Mouse (Mus musculus) stomach, embryonic 14.5 days (tissue): Measurements from ENCODE around the gene Usp49. TPM values are rescaled to one million over a fixed set of nuclear protein-coding genes. Genes with fewer than 3 reads are reported as not detected.

Experiments
- ATAC-seq: fragments of 200-750 bp; cut with Nextera tagmentation; 2 replicates; pipeline ENCODE4 v1.8.0; 2017; ENCODE audit warnings: low read depth, moderate TSS enrichment; ENCODE audit not compliant: insufficient number of reproducible peaks, insufficient read depth, low FRiP score
- H3K27ac ChIP-seq: fragments of 300-500 bp; sonication (generic); 2 replicates; pipeline ENCODE4 v1.5.1; 2014; ENCODE audit warnings: mild to moderate bottlenecking, low read length, moderate library complexity, mixed read lengths
- H3K27me3 ChIP-seq: fragments of 300-500 bp; sonication (generic); 2 replicates; pipeline ENCODE4 v1.6.1; 2014; ENCODE audit warnings: low read length, control low read depth, mixed read lengths; ENCODE audit not compliant: control insufficient read depth, insufficient read depth
- H3K36me3 ChIP-seq: fragments of 300-500 bp; sonication (generic); 2 replicates; pipeline ENCODE4 v1.6.1; 2014; ENCODE audit warnings: mild to moderate bottlenecking, control low read depth, low read length, moderate library complexity, mixed read lengths; ENCODE audit not compliant: control insufficient read depth, insufficient read depth
- H3K4me1 ChIP-seq: fragments of 300-500 bp; sonication (generic); 2 replicates; pipeline ENCODE4 v1.6.1; 2014; ENCODE audit warnings: low read length, control low read depth, mixed read lengths; ENCODE audit not compliant: control insufficient read depth, insufficient read depth
- H3K4me2 ChIP-seq: fragments of 300-500 bp; sonication (generic); replicated peaks from 2 replicates; pipeline ENCODE4 v1.6.1; 2014; ENCODE audit warnings: low read depth, low read length, control low read depth
- H3K4me3 ChIP-seq: fragments of 300-500 bp; sonication (generic); 2 replicates; pipeline ENCODE4 v1.5.1; 2014; ENCODE audit warnings: low read depth, low read length, control low read depth
- H3K9ac ChIP-seq: fragments of 300-500 bp; sonication (generic); replicated peaks from 2 replicates; pipeline ENCODE4 v1.6.1; 2014; ENCODE audit warnings: low read depth, mild to moderate bottlenecking, control low read depth, low read length, moderate library complexity, mixed read lengths
- H3K9me3 ChIP-seq: fragments of 300-500 bp; sonication (generic); 2 replicates; pipeline ENCODE4 v1.6.1; 2016; ENCODE audit warnings: low read depth, low read length, control low read depth; ENCODE audit not compliant: control insufficient read depth
- WGBS: fragments of 180-500 bp; shearing (Covaris S2); extraction: QIAGEN DNeasy Blood & Tissue Kit; methylation state at CpG from one replicate; pipeline ENCODE4 v1.1.7; 2014; 5-methylcytosine and 5-hydroxymethylcytosine counted together
- polyA plus RNA-seq: library from polyadenylated mRNA; unstranded; fragments of >200 nt; fragmentation: Nextera tagmentation; extraction: Ambion mirVana; gene quantifications from 2 replicates; pipeline ENCODE4 v1.2.1, GENCODE M21; 2014

Gene Usp49
- polyA plus RNA-seq, 1 experiment from 2014 or later: 4.9 TPM

DNA sequence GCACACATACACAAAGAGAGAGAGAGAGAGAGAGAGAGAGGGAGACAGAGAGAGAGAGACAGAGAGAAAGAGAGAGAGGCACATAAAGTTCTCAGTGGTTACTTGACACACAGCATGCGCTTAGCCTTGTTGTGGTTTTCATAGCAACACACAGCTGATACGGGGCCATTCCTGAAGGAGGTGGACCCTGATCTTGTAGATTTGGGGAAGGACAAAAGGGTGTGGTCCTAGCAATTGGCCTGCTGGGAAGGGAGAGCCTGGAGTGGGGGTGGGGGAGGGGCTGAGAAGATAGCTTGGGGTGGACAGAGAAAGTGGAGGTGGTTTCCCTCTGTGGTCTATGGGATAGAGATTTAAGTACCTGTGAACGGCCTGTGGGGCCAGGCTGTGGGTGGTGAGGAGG lies 79.5 kb downstream of the Usp49 start:
- Histone ChIP-seq H3K4me3 (no peak overlapping the region), H3K4me2 (no peak overlapping the region), H3K27me3 (no peaks in the 10 kb centered on the region), H3K9ac (no peak overlapping the region), H3K4me1 (peaks cover 8% of the 10 kb centered on the region; the same call in 1 of the 2 replicates), H3K9me3 (no peaks in the 10 kb centered on the region), H3K27ac (no peak overlapping the region), H3K36me3 (no peaks in the 10 kb centered on the region)
- 60% methylated on average over 3 of the region's 3 CpGs for WGBS
- ATAC-seq: no peak

DNA sequence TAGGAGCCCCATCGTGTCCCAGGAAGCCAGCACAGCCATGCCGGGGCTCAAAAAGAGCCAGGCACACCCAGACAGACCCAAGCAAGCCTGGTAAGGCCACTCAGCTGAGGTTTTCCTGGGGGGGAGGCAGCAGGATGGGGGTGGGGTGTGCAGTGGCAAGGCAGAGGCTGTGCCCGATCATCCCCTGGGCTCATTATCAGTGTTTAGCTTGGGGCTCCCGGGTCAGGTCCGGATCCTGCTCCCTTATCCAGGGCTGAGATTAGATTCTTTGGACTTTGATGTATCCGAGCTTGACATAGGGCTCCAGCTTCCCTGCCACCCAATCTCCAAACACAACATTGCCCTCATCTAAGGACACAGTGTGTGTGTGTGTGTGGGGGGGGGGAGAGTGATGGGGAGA lies 81.4 kb downstream of the Usp49 start:
- peak; percentile 42; the same call in 1 of the 2 replicates for ATAC-seq
- Histone ChIP-seq H3K27me3 (no peaks in the 10 kb centered on the region), H3K9ac (no peak overlapping the region), H3K4me2 (no peak overlapping the region), H3K36me3 (no peaks in the 10 kb centered on the region), H3K4me3 (no peak overlapping the region), H3K4me1 (peaks cover 4% of the 10 kb centered on the region; the same call in 1 of the 2 replicates), H3K9me3 (no peaks in the 10 kb centered on the region), H3K27ac (no peak overlapping the region)
- WGBS: 58% methylated on average over 6 of the region's 6 CpGs

DNA sequence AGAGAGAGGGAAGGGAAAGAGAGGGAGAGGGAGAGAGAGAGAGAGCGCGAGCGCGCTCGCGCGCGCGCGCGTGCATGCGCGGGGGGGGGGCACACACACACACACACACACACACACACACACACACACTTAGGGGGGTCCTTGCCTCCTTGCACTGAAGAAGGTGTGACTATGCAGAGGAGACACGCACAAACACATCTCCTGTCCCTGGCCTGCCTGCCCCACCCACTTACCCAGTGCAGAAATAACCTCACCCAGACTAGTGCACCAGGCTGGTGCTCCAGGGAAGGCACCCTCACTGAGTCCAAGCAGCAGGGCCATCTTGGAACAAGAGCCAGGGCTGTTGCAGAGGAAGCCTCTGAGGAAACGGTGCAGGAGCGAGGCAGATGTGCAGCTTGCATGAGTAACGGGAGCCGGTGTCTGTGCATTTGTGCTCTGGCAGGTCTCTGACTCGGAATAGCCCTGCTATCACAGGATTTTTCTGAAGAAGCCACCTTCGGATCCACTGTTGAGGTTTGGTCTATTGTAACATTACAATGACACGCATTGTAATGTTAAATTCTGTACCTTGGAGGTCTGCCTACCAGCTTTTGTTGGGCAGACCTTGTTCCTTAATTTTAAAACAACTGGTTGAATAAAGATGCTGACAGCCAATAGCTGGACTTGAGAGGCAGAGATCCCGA lies 82.5 kb downstream of the Usp49 start:
- ATAC-seq: no peak
- 0 out of 2 replicates have a peak, but pooled peaks cover 3% of the 10 kb centered on the region for H3K4me1 ChIP-seq
- H3K36me3 ChIP-seq: no peaks in the 10 kb centered on the region
- no peak overlapping the region for H3K27ac ChIP-seq
- WGBS: 63% methylated on average over 14 of the region's 22 CpGs
- no peak overlapping the region for H3K4me3 ChIP-seq
- H3K27me3 ChIP-seq: no peaks in the 10 kb centered on the region
- no peak overlapping the region for H3K9ac ChIP-seq
- no peaks in the 10 kb centered on the region for H3K9me3 ChIP-seq
- H3K4me2 ChIP-seq: no peak overlapping the region

DNA sequence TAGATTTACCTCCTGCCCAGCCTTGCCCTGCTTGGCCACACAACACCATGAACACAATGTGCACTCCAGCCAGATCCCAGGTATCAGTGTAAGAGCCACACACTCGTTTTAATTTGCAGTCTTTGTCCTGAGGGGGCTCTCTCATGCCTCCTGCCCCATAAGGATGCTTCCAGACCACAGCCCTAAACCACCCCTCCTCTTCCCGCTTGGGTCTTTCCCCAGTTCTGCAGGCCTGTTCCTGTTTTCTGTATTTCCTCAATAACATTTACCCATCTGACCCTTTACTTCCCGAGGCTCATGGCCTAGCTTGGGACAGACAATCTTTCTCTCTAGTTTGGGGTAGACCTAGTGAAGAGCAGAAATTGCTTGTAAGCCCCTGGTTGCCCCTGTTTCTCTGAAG lies 84.5 kb downstream of the Usp49 start:
- Histone ChIP-seq H3K4me1 (no peaks in the 10 kb centered on the region), H3K27me3 (no peaks in the 10 kb centered on the region), H3K4me3 (no peak overlapping the region), H3K9me3 (no peaks in the 10 kb centered on the region), H3K27ac (no peak overlapping the region), H3K9ac (no peak overlapping the region), H3K4me2 (no peak overlapping the region), H3K36me3 (no peaks in the 10 kb centered on the region)
- WGBS: 53% methylated on average over 3 of the region's 3 CpGs
- ATAC-seq: no peak

DNA sequence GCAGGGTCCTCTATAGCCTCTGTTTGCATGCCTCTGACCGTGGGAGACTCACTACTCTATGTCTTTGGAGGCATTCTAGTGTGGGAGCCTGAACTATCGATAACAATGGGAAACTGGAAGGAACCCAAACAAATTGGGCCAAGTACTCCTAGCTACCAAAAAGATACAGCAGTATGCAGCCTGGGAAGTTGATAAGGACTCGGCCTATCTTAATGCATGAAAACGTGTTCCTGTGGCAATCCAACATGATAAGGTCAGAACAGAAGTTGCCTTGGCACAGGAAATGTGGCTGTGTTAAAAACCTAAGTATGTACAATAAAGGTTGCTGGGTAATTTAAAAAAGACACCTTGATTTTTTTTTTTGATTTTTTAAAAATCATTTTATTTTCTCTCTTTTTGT lies 90.7 kb downstream of the Usp49 start:
- Histone ChIP-seq H3K36me3 (no peaks in the 10 kb centered on the region), H3K4me3 (no peak overlapping the region), H3K9ac (no peak overlapping the region), H3K27me3 (no peaks in the 10 kb centered on the region), H3K27ac (no peak overlapping the region), H3K9me3 (no peaks in the 10 kb centered on the region), H3K4me1 (no peaks in the 10 kb centered on the region), H3K4me2 (no peak overlapping the region)
- WGBS: 81% methylated on average over 4 of the region's 4 CpGs
- ATAC-seq: no peak

DNA sequence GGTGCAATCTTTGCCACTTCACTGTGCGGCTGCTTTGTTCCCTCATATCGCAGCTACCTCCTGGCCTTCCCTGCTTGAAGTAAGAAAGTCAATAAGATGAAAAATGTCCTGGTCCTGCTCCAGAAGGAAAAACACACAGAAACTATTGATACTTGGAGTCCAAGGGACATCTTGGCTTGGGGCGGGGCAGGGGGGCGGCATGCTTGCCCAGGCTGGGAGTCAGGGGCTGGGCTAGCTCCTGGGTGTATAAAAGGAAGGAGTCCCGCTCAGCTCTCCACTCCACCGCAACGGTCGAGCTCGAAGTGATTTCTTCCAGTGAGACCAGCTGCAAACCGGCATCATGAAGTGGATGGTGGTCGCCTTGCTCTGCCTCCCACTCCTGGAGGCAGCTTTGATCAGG lies 96.1 kb downstream of the Usp49 start, which contains the start of gene Pgc:
Pgc (plus strand) TSS at position 277 of the 400 bp plus-strand sequence.
- Histone ChIP-seq H3K27ac (no peak within 1 kb of the TSS), H3K9ac (no peak within 1 kb of the TSS), H3K4me1 (no peaks in the 10 kb centered on the region), H3K36me3 (no peaks in the 10 kb centered on the region), H3K4me3 (no peak within 1 kb of the TSS), H3K4me2 (no peak within 1 kb of the TSS), H3K9me3 (no peaks in the 10 kb centered on the region), H3K27me3 (no peaks in the 10 kb centered on the region)
- ATAC-seq: no peak
- WGBS: 63% methylated on average over 11 of the region's 11 CpGs

DNA sequence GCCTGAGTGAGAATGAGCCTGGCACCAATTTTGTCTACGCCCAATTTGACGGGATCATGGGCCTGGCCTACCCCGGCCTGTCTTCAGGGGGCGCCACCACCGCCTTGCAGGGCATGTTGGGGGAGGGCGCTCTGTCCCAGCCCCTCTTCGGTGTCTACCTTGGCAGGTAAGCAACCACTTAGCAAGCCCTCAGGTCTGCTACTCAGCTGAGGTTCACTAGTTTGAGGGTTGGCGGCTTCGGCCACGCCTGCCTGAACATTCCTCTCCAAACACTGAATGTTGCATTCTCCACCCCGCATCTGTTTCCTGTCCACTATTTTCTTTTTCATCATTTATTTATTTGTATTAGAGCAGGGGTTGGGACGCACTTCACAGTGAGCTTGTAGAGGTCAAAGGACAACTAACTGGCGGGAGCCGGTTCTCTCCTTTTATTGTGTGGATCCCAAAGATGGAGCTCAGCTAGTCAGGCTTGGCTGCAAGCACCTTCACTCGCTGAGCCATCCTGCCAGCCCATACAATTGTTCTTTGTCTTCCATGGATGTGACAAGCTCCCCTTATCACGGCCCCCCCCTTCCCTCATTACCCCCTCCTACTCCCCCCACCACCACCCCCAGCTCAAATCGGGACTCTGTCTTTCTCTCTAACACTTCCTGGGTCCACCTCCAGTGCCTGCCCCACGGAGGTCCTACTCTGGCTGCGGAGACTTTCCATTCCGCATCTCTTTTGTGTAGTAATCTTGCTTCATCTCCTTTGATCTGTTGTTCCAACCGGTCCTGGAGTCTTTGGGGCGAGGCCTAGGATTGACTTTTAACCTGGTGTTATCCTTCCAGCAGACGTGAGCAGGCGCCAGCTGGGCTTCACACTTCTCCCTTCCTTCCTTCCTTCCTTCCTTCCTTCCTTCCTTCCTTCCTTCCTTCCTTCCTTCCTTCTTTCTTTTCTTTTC lies 100.4 kb downstream of the Usp49 start:
- WGBS: 53% methylated on average over 24 of the region's 24 CpGs
- no peak overlapping the region for H3K4me3 ChIP-seq
- no peak for ATAC-seq
- H3K4me1 ChIP-seq: no peaks in the 10 kb centered on the region
- H3K9ac ChIP-seq: no peak overlapping the region
- H3K4me2 ChIP-seq: no peak overlapping the region
- H3K27ac ChIP-seq: no peak overlapping the region
- H3K36me3 ChIP-seq: no peaks in the 10 kb centered on the region
- no peaks in the 10 kb centered on the region for H3K9me3 ChIP-seq
- H3K27me3 ChIP-seq: no peaks in the 10 kb centered on the region

DNA sequence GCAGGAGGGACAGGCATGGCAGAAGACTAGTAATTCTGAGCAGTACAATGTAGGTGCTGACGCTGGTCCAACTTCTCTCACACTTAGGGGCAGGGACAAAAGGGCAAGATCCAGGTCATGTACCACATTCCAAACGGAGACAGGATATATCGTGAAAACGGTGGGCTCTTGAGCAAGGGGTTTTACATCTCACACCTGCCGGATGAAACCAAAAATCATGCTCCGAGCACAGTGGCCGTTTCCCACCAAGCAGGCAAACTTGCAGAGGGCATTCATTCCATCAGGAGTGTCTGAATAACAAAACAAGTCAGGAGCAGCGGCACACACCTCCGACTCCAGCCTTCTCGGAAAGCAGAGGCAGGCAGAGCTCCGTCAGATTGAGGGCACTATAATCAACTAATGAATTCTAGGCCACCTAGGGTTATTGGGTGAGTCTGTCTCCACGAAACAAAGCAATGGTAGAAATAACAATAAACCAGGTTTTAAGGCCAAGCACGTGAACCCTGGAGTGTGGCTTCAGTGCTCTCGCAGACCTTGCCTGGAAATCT lies 105.1 kb downstream of the Usp49 start:
- Histone ChIP-seq H3K4me2 (no peak overlapping the region), H3K9me3 (no peaks in the 10 kb centered on the region), H3K4me3 (no peak overlapping the region), H3K27me3 (no peaks in the 10 kb centered on the region), H3K36me3 (no peaks in the 10 kb centered on the region), H3K4me1 (peaks cover 6% of the 10 kb centered on the region; the same call in 1 of the 2 replicates), H3K27ac (no peak overlapping the region), H3K9ac (no peak overlapping the region)
- 69% methylated on average over 14 of the region's 14 CpGs for WGBS
- no peak for ATAC-seq
